Mouse (Mus musculus): Measurements from ENCODE around the gene D6Wsu163e.

The D6Wsu163e gene

GRCm38 (mm10) chr6:127006551-127006950 lies 66.8 kb downstream of the D6Wsu163e start:
- no peak for DNase-seq (ENCODE audit: low spot score)

DNA sequence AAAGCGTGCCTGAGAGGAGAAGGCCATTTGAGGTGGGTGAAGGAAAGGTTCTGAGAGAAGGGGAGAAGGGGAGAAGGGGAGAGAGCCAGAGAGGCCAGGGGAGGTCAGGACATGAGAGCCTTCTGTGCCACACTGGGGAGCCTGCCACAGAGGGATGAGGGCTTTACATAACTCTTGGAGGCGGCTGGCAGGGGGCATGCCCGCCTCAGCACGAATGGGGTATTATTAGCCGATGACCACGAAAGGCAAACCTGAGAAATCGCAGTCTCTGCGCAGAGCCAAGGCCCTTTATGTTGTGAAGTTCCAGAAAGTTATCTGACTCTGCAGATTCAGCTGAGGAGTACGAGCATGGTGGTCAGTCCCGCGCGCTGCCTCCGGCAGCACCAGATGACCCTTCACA lies 70.3 kb downstream of the D6Wsu163e start:
- no peak for DNase-seq (ENCODE audit: low spot score)

DNA sequence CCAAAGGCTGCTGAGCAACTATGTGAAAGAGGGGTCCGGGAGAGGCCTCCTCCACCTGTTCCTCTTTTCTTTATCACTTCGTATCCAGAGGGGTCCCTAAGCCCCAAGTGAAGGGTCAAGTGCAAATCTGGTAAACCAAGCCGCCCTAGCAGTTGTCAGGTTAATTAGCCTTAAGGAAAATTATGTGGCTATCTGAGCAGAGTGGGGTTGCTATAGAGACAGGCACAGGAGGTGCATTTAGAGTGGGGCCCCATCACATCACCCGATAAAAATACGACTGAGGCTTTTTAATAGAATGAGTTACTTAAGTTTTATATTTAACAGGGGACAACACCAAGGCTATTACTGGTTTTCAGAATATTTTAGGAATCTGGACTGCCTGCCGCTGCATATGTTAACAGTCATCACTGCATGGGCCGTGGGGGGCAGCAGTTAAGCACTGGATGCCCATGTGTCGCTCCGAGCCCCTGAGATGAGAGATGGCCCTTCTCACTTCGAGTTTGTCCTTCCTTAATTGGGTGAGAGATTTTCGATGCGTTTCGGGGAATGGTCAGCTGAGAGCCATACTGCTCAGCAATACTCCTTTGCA lies 72.3 kb downstream of the D6Wsu163e start:
- no peak for DNase-seq (ENCODE audit: low spot score)

GRCm38 (mm10) chr6:127014906-127015770 lies 75.4 kb downstream of the D6Wsu163e start, which contains the start of gene Fgf6:
Fgf6 (plus strand) TSS chr6:127015586.
- no peak for DNase-seq (ENCODE audit: low spot score)

DNA sequence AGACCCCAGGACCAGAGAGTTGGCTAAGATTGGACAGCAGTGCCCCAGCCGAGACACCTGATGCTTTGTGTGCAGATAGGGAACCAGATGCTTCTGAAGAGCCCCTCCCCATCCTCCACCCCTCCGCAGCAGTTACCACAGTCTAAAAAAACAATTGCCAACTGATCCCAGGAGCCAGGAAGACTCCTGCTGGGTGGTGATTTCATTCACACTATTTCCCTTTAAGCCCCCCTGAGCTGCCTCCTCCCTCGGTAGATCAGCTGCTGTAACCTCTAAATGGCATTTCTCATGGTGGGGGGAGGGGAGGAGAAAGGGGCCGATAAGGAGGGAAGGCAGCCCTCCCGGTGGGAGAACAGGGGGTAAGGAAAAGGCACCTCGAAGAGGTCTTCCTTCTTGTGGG lies 79.5 kb downstream of the D6Wsu163e start:
- no peak for DNase-seq (ENCODE audit: low spot score)

- DNase-seq (ENCODE audit: low spot score) = no peak
Measured at GRCm38 (mm10) chr6:127020431-127020830, 80.7 kb downstream of the D6Wsu163e start.

DNA sequence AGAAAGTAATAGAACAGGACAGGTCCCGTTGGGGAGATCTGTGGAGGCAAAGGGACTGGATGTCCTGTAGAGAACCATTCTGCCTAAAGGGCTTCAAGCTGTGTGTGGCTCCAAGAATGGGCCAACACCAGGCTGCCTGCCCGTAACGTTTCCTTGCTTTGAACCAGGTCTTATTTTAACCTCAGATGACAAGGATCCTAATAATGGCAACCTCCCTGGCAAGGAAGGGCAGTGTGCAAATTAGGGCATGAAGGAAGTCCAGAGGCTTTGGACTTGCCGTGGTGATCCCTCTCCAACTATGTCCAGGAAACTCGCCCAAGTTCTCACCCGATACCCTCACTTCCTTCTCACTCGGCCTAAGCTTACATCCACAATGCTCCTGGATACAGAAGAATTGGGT lies 85.1 kb downstream of the D6Wsu163e start:
- no peak for DNase-seq (ENCODE audit: low spot score)

Data from c-Kit-positive CD71-positive TER-119-positive erythroid progenitor cells, embryonic 14.5 days (primary cell).